Mouse (Mus musculus): ENCODE measurements around the gene Ybx1. TPM values are rescaled to one million over a fixed set of nuclear protein-coding genes. Genes with fewer than 3 reads are reported as not detected.
A peak's percentile ranks its signal among the peaks of the same experiment; 100 is the strongest.

Gene Ybx1
- polyA plus RNA-seq, 1 experiment from 2014 or later, result 710 TPM

- Histone ChIP-seq H3K4me3 (ENCODE audit: low read length) (no peak overlapping the region), H3K9ac (ENCODE audit: low read depth, low read length) (no peak overlapping the region), H3K27ac (ENCODE audit: low read depth, low read length) (no peak overlapping the region), H3K36me3 (ENCODE audit: control insufficient read depth, insufficient read depth, low read length) (peaks cover 22% of the 10 kb centered on the region), H3K4me2 (ENCODE audit: low read length) (no peak overlapping the region), H3K4me1 (ENCODE audit: control insufficient read depth, insufficient read depth, low read depth, low read length) (peaks cover 6% of the 10 kb centered on the region; the same call in 1 of the 2 replicates), H3K9me3 (ENCODE audit: control insufficient read depth, low read length) (no peaks in the 10 kb centered on the region), H3K27me3 (replicated peaks; ENCODE audit: control insufficient read depth, insufficient read depth, low read length) (no peaks in the 10 kb centered on the region)
- WGBS, result 62% methylated on average over 7 of the region's 7 CpGs
- peak; percentile 36; the same call in 1 of the 2 replicates for ATAC-seq
Observed at GRCm38 (mm10) chr4:119245556-119245955, 48.8 kb downstream of the Ybx1 start.

- Histone ChIP-seq H3K4me3 (ENCODE audit: low read length) (no peak overlapping the region), H3K9me3 (ENCODE audit: control insufficient read depth, low read length) (no peaks in the 10 kb centered on the region), H3K27ac (ENCODE audit: low read depth, low read length) (no peak overlapping the region), H3K4me2 (ENCODE audit: low read length) (no peak overlapping the region), H3K4me1 (ENCODE audit: control insufficient read depth, insufficient read depth, low read depth, low read length) (peaks cover 6% of the 10 kb centered on the region; the same call in 1 of the 2 replicates), H3K9ac (ENCODE audit: low read depth, low read length) (no peak overlapping the region), H3K36me3 (ENCODE audit: control insufficient read depth, insufficient read depth, low read length) (peaks cover 22% of the 10 kb centered on the region), H3K27me3 (replicated peaks; ENCODE audit: control insufficient read depth, insufficient read depth, low read length) (no peaks in the 10 kb centered on the region)
- ATAC-seq, result no peak
- WGBS, result 79% methylated on average over 22 of the region's 22 CpGs
Observed at GRCm38 (mm10) chr4:119244468-119245240, 49.8 kb downstream of the Ybx1 start.

GRCm38 (mm10) chr4:119242571-119242970 is 51.8 kb downstream of the Ybx1 start:
- Histone ChIP-seq H3K4me2 (ENCODE audit: low read length) (no peak overlapping the region), H3K9ac (ENCODE audit: low read depth, low read length) (no peak overlapping the region), H3K4me1 (ENCODE audit: control insufficient read depth, insufficient read depth, low read depth, low read length) (peaks cover 2% of the 10 kb centered on the region; the same call in 1 of the 2 replicates), H3K36me3 (ENCODE audit: control insufficient read depth, insufficient read depth, low read length) (peaks cover 22% of the 10 kb centered on the region), H3K9me3 (ENCODE audit: control insufficient read depth, low read length) (no peaks in the 10 kb centered on the region), H3K4me3 (ENCODE audit: low read length) (no peak overlapping the region), H3K27ac (ENCODE audit: low read depth, low read length) (no peak overlapping the region), H3K27me3 (replicated peaks; ENCODE audit: control insufficient read depth, insufficient read depth, low read length) (no peaks in the 10 kb centered on the region)
- WGBS, result 94% methylated on average over 12 of the region's 12 CpGs
- no peak for ATAC-seq

- 85% methylated on average over 14 of the region's 14 CpGs for WGBS
- Histone ChIP-seq H3K4me3 (ENCODE audit: low read length) (no peak overlapping the region), H3K9me3 (ENCODE audit: control insufficient read depth, low read length) (no peaks in the 10 kb centered on the region), H3K9ac (ENCODE audit: low read depth, low read length) (no peak overlapping the region), H3K27me3 (replicated peaks; ENCODE audit: control insufficient read depth, insufficient read depth, low read length) (no peaks in the 10 kb centered on the region), H3K4me2 (ENCODE audit: low read length) (no peak overlapping the region), H3K4me1 (ENCODE audit: control insufficient read depth, insufficient read depth, low read depth, low read length) (no peaks in the 10 kb centered on the region; the same call in 1 of the 2 replicates), H3K27ac (ENCODE audit: low read depth, low read length) (no peak overlapping the region), H3K36me3 (ENCODE audit: control insufficient read depth, insufficient read depth, low read length) (peaks cover 22% of the 10 kb centered on the region)
- no peak for ATAC-seq
Observed at GRCm38 (mm10) chr4:119241664-119242063, 52.7 kb downstream of the Ybx1 start.

GRCm38 (mm10) chr4:119239181-119239682 is 55.2 kb downstream of the Ybx1 start:
- Histone ChIP-seq H3K36me3 (ENCODE audit: control insufficient read depth, insufficient read depth, low read length) (peaks cover 15% of the 10 kb centered on the region), H3K9ac (ENCODE audit: low read depth, low read length) (peak overlapping the region; percentile 41; the same call in 1 of the 2 replicates), H3K4me3 (ENCODE audit: low read length) (no peak overlapping the region), H3K27ac (ENCODE audit: low read depth, low read length) (peak overlapping the region; percentile 73), H3K4me2 (ENCODE audit: low read length) (peak overlapping the region; percentile 24; the same call in 1 of the 2 replicates), H3K9me3 (ENCODE audit: control insufficient read depth, low read length) (no peaks in the 10 kb centered on the region), H3K27me3 (replicated peaks; ENCODE audit: control insufficient read depth, insufficient read depth, low read length) (no peaks in the 10 kb centered on the region), H3K4me1 (ENCODE audit: control insufficient read depth, insufficient read depth, low read depth, low read length) (peaks cover 5% of the 10 kb centered on the region)
- WGBS, result 37% methylated on average over 12 of the region's 12 CpGs
- ATAC-seq, result peak; percentile 56

- Histone ChIP-seq H3K36me3 (ENCODE audit: control insufficient read depth, insufficient read depth, low read length) (peaks cover 15% of the 10 kb centered on the region), H3K4me1 (ENCODE audit: control insufficient read depth, insufficient read depth, low read depth, low read length) (peaks cover 11% of the 10 kb centered on the region), H3K27ac (ENCODE audit: low read depth, low read length) (no peak overlapping the region), H3K4me3 (ENCODE audit: low read length) (no peak overlapping the region), H3K27me3 (replicated peaks; ENCODE audit: control insufficient read depth, insufficient read depth, low read length) (no peaks in the 10 kb centered on the region), H3K4me2 (ENCODE audit: low read length) (no peak overlapping the region), H3K9me3 (ENCODE audit: control insufficient read depth, low read length) (no peaks in the 10 kb centered on the region), H3K9ac (ENCODE audit: low read depth, low read length) (no peak overlapping the region)
- no peak for ATAC-seq
- WGBS, result 73% methylated on average over 3 of the region's 3 CpGs
Observed at GRCm38 (mm10) chr4:119238661-119239060, 55.7 kb downstream of the Ybx1 start.

- H3K4me1 ChIP-seq (ENCODE audit: control insufficient read depth, insufficient read depth, low read depth, low read length), result peaks cover 19% of the 10 kb centered on the region
- H3K36me3 ChIP-seq (ENCODE audit: control insufficient read depth, insufficient read depth, low read length), result no peaks in the 10 kb centered on the region; the same call in 1 of the 2 replicates
- no peaks in the 10 kb centered on the region for H3K27me3 ChIP-seq (replicated peaks; ENCODE audit: control insufficient read depth, insufficient read depth, low read length)
- no peak overlapping the region for H3K27ac ChIP-seq (ENCODE audit: low read depth, low read length)
- peak overlapping the region; percentile 69 for H3K4me3 ChIP-seq (ENCODE audit: low read length)
- 79% methylated on average over 3 of the region's 3 CpGs for WGBS
- ATAC-seq, result no peak
- H3K9me3 ChIP-seq (ENCODE audit: control insufficient read depth, low read length), result no peaks in the 10 kb centered on the region
- H3K9ac ChIP-seq (ENCODE audit: low read depth, low read length), result no peak overlapping the region
- peak overlapping the region; percentile 81 for H3K4me2 ChIP-seq (ENCODE audit: low read length)
Observed at GRCm38 (mm10) chr4:119234348-119234747, 60.1 kb downstream of the Ybx1 start.

GRCm38 (mm10) chr4:119233256-119233901 is 61.0 kb downstream of the Ybx1 start:
- Histone ChIP-seq H3K4me1 (ENCODE audit: control insufficient read depth, insufficient read depth, low read depth, low read length) (peaks cover 19% of the 10 kb centered on the region), H3K27me3 (replicated peaks; ENCODE audit: control insufficient read depth, insufficient read depth, low read length) (no peaks in the 10 kb centered on the region), H3K27ac (ENCODE audit: low read depth, low read length) (peak overlapping the region; percentile 63), H3K4me3 (ENCODE audit: low read length) (peak overlapping the region; percentile 69), H3K9ac (ENCODE audit: low read depth, low read length) (peak overlapping the region; percentile 79), H3K4me2 (ENCODE audit: low read length) (peak overlapping the region; percentile 81), H3K36me3 (ENCODE audit: control insufficient read depth, insufficient read depth, low read length) (no peaks in the 10 kb centered on the region; the same call in 1 of the 2 replicates), H3K9me3 (ENCODE audit: control insufficient read depth, low read length) (no peaks in the 10 kb centered on the region)
- 0% methylated on average over 36 of the region's 36 CpGs for WGBS
- ATAC-seq, result peak; percentile 47

Data from hindbrain, embryonic 16.5 days (tissue).